Mouse (Mus musculus): ENCODE data around the gene Gm28035. TPM values are rescaled to one million over a fixed set of nuclear protein-coding genes. Genes with fewer than 3 reads are reported as not detected.
A peak's percentile ranks its signal among the peaks of the same experiment; 100 is the strongest.

Gene Gm28035
- polyA plus RNA-seq, 1 experiment from 2014 or later, result 0.16 TPM

DNA sequence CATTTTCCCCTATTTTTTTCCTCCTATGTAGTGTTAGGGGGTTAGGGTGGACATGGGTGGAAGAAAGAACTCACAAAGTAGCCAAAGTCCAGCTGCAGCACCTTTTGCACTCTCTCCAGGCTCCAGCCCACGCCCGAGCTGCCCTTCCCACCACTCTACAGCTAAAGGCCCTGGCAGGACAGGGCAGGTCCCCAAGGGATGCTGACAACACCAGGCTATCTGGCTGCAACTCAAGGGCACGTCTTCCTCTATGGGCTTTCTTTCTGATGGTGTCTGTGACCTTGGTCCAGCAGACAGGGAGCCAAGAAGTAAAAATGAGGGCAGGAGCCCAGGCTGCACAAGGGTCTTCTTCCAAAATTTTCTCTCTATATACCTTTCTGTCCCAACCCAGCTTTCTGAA lies 41.3 kb downstream of the Gm28035 start:
- Histone ChIP-seq H3K4me2 (ENCODE audit: low read length) (no peak overlapping the region), H3K27me3 (replicated peaks; ENCODE audit: control insufficient read depth, insufficient read depth, low read length) (no peaks in the 10 kb centered on the region), H3K27ac (ENCODE audit: low read depth, low read length) (no peak overlapping the region), H3K9me3 (ENCODE audit: control insufficient read depth, low read length) (no peaks in the 10 kb centered on the region), H3K4me3 (ENCODE audit: low read length) (no peak overlapping the region), H3K4me1 (ENCODE audit: control insufficient read depth, insufficient read depth, low read depth, low read length) (peaks cover 8% of the 10 kb centered on the region), H3K36me3 (ENCODE audit: control insufficient read depth, insufficient read depth, low read length) (no peaks in the 10 kb centered on the region), H3K9ac (ENCODE audit: low read depth, low read length) (no peak overlapping the region)
- 78% methylated on average over 3 of the region's 3 CpGs for WGBS
- no peak for ATAC-seq

GRCm38 (mm10) chr2:30283193-30283592 lies 42.8 kb downstream of the Gm28035 start:
- no peak for ATAC-seq
- WGBS, result 93% methylated on average over 2 of the region's 2 CpGs
- H3K9ac ChIP-seq (ENCODE audit: low read depth, low read length), result no peak overlapping the region
- no peak overlapping the region for H3K4me3 ChIP-seq (ENCODE audit: low read length)
- no peak overlapping the region for H3K4me2 ChIP-seq (ENCODE audit: low read length)
- no peaks in the 10 kb centered on the region for H3K36me3 ChIP-seq (ENCODE audit: control insufficient read depth, insufficient read depth, low read length)
- no peaks in the 10 kb centered on the region for H3K27me3 ChIP-seq (replicated peaks; ENCODE audit: control insufficient read depth, insufficient read depth, low read length)
- H3K4me1 ChIP-seq (ENCODE audit: control insufficient read depth, insufficient read depth, low read depth, low read length), result peaks cover 18% of the 10 kb centered on the region
- H3K9me3 ChIP-seq (ENCODE audit: control insufficient read depth, low read length), result no peaks in the 10 kb centered on the region
- H3K27ac ChIP-seq (ENCODE audit: low read depth, low read length), result no peak overlapping the region

GRCm38 (mm10) chr2:30285004-30285403 lies 44.6 kb downstream of the Gm28035 start:
- Histone ChIP-seq H3K4me3 (ENCODE audit: low read length) (peak overlapping the region; percentile 90), H3K4me2 (ENCODE audit: low read length) (peak overlapping the region; percentile 98), H3K36me3 (ENCODE audit: control insufficient read depth, insufficient read depth, low read length) (no peaks in the 10 kb centered on the region), H3K27me3 (replicated peaks; ENCODE audit: control insufficient read depth, insufficient read depth, low read length) (no peaks in the 10 kb centered on the region), H3K9ac (ENCODE audit: low read depth, low read length) (no peak overlapping the region), H3K4me1 (ENCODE audit: control insufficient read depth, insufficient read depth, low read depth, low read length) (peaks cover 18% of the 10 kb centered on the region), H3K27ac (ENCODE audit: low read depth, low read length) (no peak overlapping the region), H3K9me3 (ENCODE audit: control insufficient read depth, low read length) (no peaks in the 10 kb centered on the region)
- ATAC-seq, result no peak
- 94% methylated on average over 5 of the region's 5 CpGs for WGBS

DNA sequence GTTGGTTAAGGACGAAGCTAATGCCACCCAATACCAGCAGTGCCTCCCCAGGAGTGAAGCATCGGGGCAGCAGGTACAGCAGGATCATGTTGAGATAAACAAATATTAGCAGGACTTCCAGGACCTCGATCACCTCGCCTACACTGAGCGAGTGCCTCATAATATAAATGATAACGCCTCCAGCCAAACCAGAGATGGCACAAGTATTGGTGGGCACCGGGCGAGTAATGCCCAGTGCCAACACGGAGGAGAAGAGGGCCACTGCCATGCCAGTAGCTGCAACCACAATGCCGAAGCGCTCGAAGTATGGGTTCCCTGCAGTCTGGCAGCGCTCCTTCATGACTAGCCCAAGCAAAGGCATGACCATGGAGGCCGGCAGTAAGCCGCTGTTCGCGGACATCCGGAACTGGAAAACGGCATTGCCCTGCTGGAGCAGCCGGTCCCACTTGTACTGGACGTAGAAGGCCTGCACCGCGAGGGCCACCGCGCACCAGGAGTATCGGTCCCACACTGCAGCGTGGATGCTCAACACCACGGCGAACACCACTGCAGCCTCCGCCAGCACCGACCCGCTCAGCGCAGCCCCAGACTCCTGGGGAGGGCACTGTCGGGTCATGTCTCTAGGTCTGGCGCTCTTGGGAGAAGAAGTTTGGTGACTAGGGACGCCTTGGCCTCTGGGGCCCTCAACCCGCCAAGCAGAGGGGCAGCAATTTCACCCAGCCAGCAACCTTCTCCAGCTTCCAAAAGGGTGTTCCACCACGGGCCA lies 45.2 kb downstream of the Gm28035 start:
- H3K4me1 ChIP-seq (ENCODE audit: control insufficient read depth, insufficient read depth, low read depth, low read length), result peaks cover 18% of the 10 kb centered on the region
- no peaks in the 10 kb centered on the region for H3K36me3 ChIP-seq (ENCODE audit: control insufficient read depth, insufficient read depth, low read length)
- 16% methylated on average over 38 of the region's 38 CpGs for WGBS
- no peaks in the 10 kb centered on the region for H3K27me3 ChIP-seq (replicated peaks; ENCODE audit: control insufficient read depth, insufficient read depth, low read length)
- H3K9me3 ChIP-seq (ENCODE audit: control insufficient read depth, low read length), result no peaks in the 10 kb centered on the region
- peak overlapping the region; percentile 90 for H3K4me3 ChIP-seq (ENCODE audit: low read length)
- H3K4me2 ChIP-seq (ENCODE audit: low read length), result peak overlapping the region; percentile 98
- H3K9ac ChIP-seq (ENCODE audit: low read depth, low read length), result peak overlapping the region; percentile 92
- peak overlapping the region; percentile 67 for H3K27ac ChIP-seq (ENCODE audit: low read depth, low read length)
- peak; percentile 62 for ATAC-seq

DNA sequence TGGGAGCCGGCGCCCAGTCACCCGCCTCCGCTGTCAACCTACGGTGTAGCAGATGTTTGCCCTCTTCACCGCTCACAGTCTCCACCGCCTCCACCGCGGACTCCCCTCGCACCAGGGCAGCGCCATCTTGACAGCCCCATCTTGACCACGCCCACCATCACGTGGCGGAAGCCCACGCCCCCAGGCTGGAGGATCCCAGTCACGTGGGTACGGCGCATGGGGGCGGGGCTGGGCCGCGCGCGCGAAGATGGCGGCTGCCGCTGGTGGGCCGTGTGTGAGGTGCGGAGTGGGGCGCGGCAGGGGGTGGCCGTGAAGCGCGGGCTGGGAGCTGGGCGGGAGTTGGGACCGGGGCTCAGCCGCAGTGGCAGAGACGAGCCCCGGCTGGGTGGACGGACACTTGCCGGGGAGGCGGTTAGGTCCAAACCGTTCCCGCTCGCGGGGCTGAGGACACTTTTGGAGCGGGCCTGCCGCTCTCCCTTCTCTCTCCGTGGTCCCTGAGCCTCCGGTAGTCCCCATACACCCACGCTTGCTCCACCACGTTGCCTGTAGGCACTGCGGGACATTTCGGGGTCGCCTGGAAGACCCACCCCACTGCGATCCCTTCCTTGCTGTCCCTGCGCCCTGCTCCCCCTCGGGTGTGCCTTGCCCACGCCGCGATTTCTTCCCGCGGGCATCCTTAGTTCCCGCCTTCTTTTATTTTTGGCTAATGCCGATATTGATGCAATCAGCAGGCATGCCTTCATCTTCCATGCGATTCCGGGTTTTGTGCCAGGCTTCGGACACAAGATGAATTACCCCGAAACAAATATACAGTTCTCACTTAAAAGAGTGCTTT lies 46.0 kb downstream of the Gm28035 start, which contains the start of the genes Dolk and Nup188:
Gene Dolk, minus strand, starts transcription at position 143 of the 835 bp plus-strand sequence.
Gene Nup188, plus strand, starts transcription at position 206 of the 835 bp plus-strand sequence.
- under 1% methylated on average over 65 of the region's 68 CpGs for WGBS
- Histone ChIP-seq H3K27me3 (replicated peaks; ENCODE audit: control insufficient read depth, insufficient read depth, low read length) (no peaks in the 10 kb centered on the region), H3K9me3 (ENCODE audit: control insufficient read depth, low read length) (no peaks in the 10 kb centered on the region), H3K4me3 (ENCODE audit: low read length) (peak within 1 kb of the TSS; percentile 90), H3K4me2 (ENCODE audit: low read length) (peak within 1 kb of the TSS; percentile 98), H3K9ac (ENCODE audit: low read depth, low read length) (peak within 1 kb of the TSS; percentile 92), H3K36me3 (ENCODE audit: control insufficient read depth, insufficient read depth, low read length) (no peaks in the 10 kb centered on the region), H3K27ac (ENCODE audit: low read depth, low read length) (peak within 1 kb of the TSS; percentile 73), H3K4me1 (ENCODE audit: control insufficient read depth, insufficient read depth, low read depth, low read length) (peaks cover 18% of the 10 kb centered on the region)
- peak; percentile 94 for ATAC-seq

- Histone ChIP-seq H3K27me3 (replicated peaks; ENCODE audit: control insufficient read depth, insufficient read depth, low read length) (no peaks in the 10 kb centered on the region), H3K9ac (ENCODE audit: low read depth, low read length) (peak overlapping the region; percentile 92), H3K9me3 (ENCODE audit: control insufficient read depth, low read length) (no peaks in the 10 kb centered on the region), H3K4me3 (ENCODE audit: low read length) (peak overlapping the region; percentile 90), H3K4me1 (ENCODE audit: control insufficient read depth, insufficient read depth, low read depth, low read length) (peaks cover 18% of the 10 kb centered on the region), H3K36me3 (ENCODE audit: control insufficient read depth, insufficient read depth, low read length) (no peaks in the 10 kb centered on the region), H3K27ac (ENCODE audit: low read depth, low read length) (peak overlapping the region; percentile 73), H3K4me2 (ENCODE audit: low read length) (peak overlapping the region; percentile 73)
- ATAC-seq, result no peak
- 0% methylated on average over 10 of the region's 10 CpGs for WGBS
These were observed 46.6 kb downstream of the Gm28035 start for GRCm38 (mm10) chr2:30287027-30287373.

GRCm38 (mm10) chr2:30299525-30299924 lies 59.2 kb downstream of the Gm28035 start:
- H3K9me3 ChIP-seq (ENCODE audit: control insufficient read depth, low read length), result no peaks in the 10 kb centered on the region
- peaks cover 39% of the 10 kb centered on the region for H3K36me3 ChIP-seq (ENCODE audit: control insufficient read depth, insufficient read depth, low read length)
- 72% methylated on average over 3 of the region's 3 CpGs for WGBS
- H3K27me3 ChIP-seq (replicated peaks; ENCODE audit: control insufficient read depth, insufficient read depth, low read length), result no peaks in the 10 kb centered on the region
- H3K27ac ChIP-seq (ENCODE audit: low read depth, low read length), result no peak overlapping the region
- H3K9ac ChIP-seq (ENCODE audit: low read depth, low read length), result no peak overlapping the region
- no peak overlapping the region for H3K4me3 ChIP-seq (ENCODE audit: low read length)
- no peaks in the 10 kb centered on the region for H3K4me1 ChIP-seq (ENCODE audit: control insufficient read depth, insufficient read depth, low read depth, low read length)
- ATAC-seq, result no peak
- H3K4me2 ChIP-seq (ENCODE audit: low read length), result no peak overlapping the region

DNA sequence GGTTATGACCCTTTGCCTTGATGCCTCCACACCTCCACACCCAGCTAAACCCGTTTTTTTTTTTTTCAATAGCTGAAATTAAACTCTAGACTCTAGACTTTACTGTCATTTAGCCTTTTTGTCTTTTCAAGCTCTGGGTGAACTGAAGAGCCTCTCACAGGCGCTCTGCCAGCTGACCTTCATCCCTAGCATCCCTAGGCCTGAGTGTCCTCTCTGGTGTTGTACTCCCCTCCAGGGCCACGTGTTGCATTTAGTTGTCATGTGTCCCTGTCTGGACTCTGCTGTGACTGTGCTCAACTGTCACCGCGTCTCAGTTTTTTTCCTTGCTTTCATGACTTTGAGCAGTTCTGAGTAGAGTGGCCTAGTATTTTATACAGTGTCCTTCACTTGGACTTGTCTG lies 59.6 kb downstream of the Gm28035 start:
- Histone ChIP-seq H3K27ac (ENCODE audit: low read depth, low read length) (no peak overlapping the region), H3K27me3 (replicated peaks; ENCODE audit: control insufficient read depth, insufficient read depth, low read length) (no peaks in the 10 kb centered on the region), H3K36me3 (ENCODE audit: control insufficient read depth, insufficient read depth, low read length) (peaks cover 44% of the 10 kb centered on the region), H3K4me2 (ENCODE audit: low read length) (no peak overlapping the region), H3K4me3 (ENCODE audit: low read length) (no peak overlapping the region), H3K9ac (ENCODE audit: low read depth, low read length) (no peak overlapping the region), H3K9me3 (ENCODE audit: control insufficient read depth, low read length) (no peaks in the 10 kb centered on the region), H3K4me1 (ENCODE audit: control insufficient read depth, insufficient read depth, low read depth, low read length) (no peaks in the 10 kb centered on the region)
- ATAC-seq, result no peak
- 89% methylated on average over 5 of the region's 5 CpGs for WGBS

DNA sequence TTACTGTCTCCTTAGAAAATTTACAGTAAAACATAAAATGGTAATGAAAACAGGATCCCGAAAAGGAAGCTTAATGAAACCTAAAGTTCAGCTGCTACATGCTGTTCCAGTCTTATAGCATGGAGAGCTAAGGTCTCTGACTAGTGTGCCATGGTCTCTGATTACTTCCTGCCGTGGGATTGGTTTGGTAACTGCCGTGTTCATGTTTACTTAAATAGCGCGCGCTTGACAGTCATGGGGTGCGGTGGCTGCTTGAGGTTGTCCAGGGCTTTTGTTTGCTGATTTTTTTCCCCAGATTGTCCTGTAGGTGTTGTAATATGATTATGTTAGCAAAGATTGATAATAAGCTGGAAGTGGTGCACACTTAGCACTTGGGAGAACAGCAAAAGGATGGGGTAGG lies 65.7 kb downstream of the Gm28035 start:
- no peak overlapping the region for H3K4me2 ChIP-seq (ENCODE audit: low read length)
- WGBS, result 97% methylated on average over 7 of the region's 7 CpGs
- H3K36me3 ChIP-seq (ENCODE audit: control insufficient read depth, insufficient read depth, low read length), result peaks cover 65% of the 10 kb centered on the region
- H3K9me3 ChIP-seq (ENCODE audit: control insufficient read depth, low read length), result no peaks in the 10 kb centered on the region
- H3K4me3 ChIP-seq (ENCODE audit: low read length), result no peak overlapping the region
- H3K4me1 ChIP-seq (ENCODE audit: control insufficient read depth, insufficient read depth, low read depth, low read length), result no peaks in the 10 kb centered on the region
- ATAC-seq, result no peak
- no peak overlapping the region for H3K9ac ChIP-seq (ENCODE audit: low read depth, low read length)
- H3K27ac ChIP-seq (ENCODE audit: low read depth, low read length), result no peak overlapping the region
- no peaks in the 10 kb centered on the region for H3K27me3 ChIP-seq (replicated peaks; ENCODE audit: control insufficient read depth, insufficient read depth, low read length)
